Mouse (Mus musculus): ENCODE measurements at regions not wholly inside any gene's neighbourhood (a gene's known extent, or its start where the extent isn't known, plus 50 kb on each side); places are given as distances from the start of the nearest gene placed in this dataset.
A peak's percentile ranks its signal among the peaks of the same experiment; 100 is the strongest.

GRCm38 (mm10) chr10:70336741-70337140 lies 91.8 kb downstream of the Slc16a9 start:
- no peak for DNase-seq (ENCODE audit: low read depth)

- no peak for DNase-seq (ENCODE audit: low read depth)
Measured at GRCm38 (mm10) chr10:70359421-70359820, 80.9 kb upstream of the Fam13c start.

GRCm38 (mm10) chr10:70359834-70360233 lies 80.4 kb upstream of the Fam13c start:
- no peak for DNase-seq (ENCODE audit: low read depth)

GRCm38 (mm10) chr10:70363054-70363453 lies 77.2 kb upstream of the Fam13c start:
- DNase-seq (ENCODE audit: low read depth): no peak

- DNase-seq (ENCODE audit: low read depth): no peak
Measured at GRCm38 (mm10) chr10:70364218-70364975, 75.9 kb upstream of the Fam13c start.

- DNase-seq (ENCODE audit: low read depth): no peak
Measured at GRCm38 (mm10) chr10:70364976-70365345, 75.3 kb upstream of the Fam13c start.

- no peak for DNase-seq (ENCODE audit: low read depth)
Measured at GRCm38 (mm10) chr10:70365504-70365903, 74.8 kb upstream of the Fam13c start.

GRCm38 (mm10) chr10:70367866-70368265 lies 72.4 kb upstream of the Fam13c start:
- no peak for DNase-seq (ENCODE audit: low read depth)

- DNase-seq (ENCODE audit: low read depth): peak; percentile 3
Measured at GRCm38 (mm10) chr10:70368685-70369084, 71.6 kb upstream of the Fam13c start.

GRCm38 (mm10) chr10:70372411-70373136 lies 67.7 kb upstream of the Fam13c start:
- no peak for DNase-seq (ENCODE audit: low read depth)

- no peak for DNase-seq (ENCODE audit: low read depth)
Measured at GRCm38 (mm10) chr10:70373207-70373606, 67.1 kb upstream of the Fam13c start.

GRCm38 (mm10) chr10:70373836-70374235 lies 66.4 kb upstream of the Fam13c start:
- DNase-seq (ENCODE audit: low read depth): no peak

GRCm38 (mm10) chr10:70374726-70375125 lies 65.6 kb upstream of the Fam13c start:
- no peak for DNase-seq (ENCODE audit: low read depth)

GRCm38 (mm10) chr10:70380041-70380651 lies 60.1 kb upstream of the Fam13c start:
- no peak for DNase-seq (ENCODE audit: low read depth)

- DNase-seq (ENCODE audit: low read depth): no peak
Measured at GRCm38 (mm10) chr10:70384689-70385088, 55.6 kb upstream of the Fam13c start.

GRCm38 (mm10) chr10:70387729-70388128 lies 52.6 kb upstream of the Fam13c start:
- no peak for DNase-seq (ENCODE audit: low read depth)
